Mouse (Mus musculus): ENCODE data around the gene Emc3.

The Emc3 gene

GRCm38 (mm10) chr6:113495071-113495675, 36.3 kb downstream of the Emc3 start:
- peak; percentile 17 to 34 for DNase-seq

GRCm38 (mm10) chr6:113494258-113494788, 37.1 kb downstream of the Emc3 start:
- peak; percentile 86 to 92 for DNase-seq

- no peak for DNase-seq
Measured at GRCm38 (mm10) chr6:113492101-113492864, 39.2 kb downstream of the Emc3 start.

- no peak for DNase-seq
Measured at GRCm38 (mm10) chr6:113489410-113489809, 42.0 kb downstream of the Emc3 start.

- DNase-seq, result no peak
Measured at GRCm38 (mm10) chr6:113487125-113487576, 44.3 kb downstream of the Emc3 start.

- DNase-seq, result peak; percentile 42 to 57
Measured at GRCm38 (mm10) chr6:113483729-113484128, 47.7 kb downstream of the Emc3 start.

GRCm38 (mm10) chr6:113483100-113483615, 48.3 kb downstream of the Emc3 start, which contains the start of gene Creld1:
Creld1 (plus strand) TSS chr6:113483297.
- peak; percentile 93 to 96 for DNase-seq

GRCm38 (mm10) chr6:113482477-113483099, 48.9 kb downstream of the Emc3 start:
- peak; percentile 45 to 63 for DNase-seq

GRCm38 (mm10) chr6:113480555-113481373, 50.7 kb downstream of the Emc3 start:
- DNase-seq, result peak; percentile 43 to 61

- no peak for DNase-seq
Measured at GRCm38 (mm10) chr6:113478906-113479305, 52.5 kb downstream of the Emc3 start.

- DNase-seq, result no peak
Measured at GRCm38 (mm10) chr6:113477353-113477752, 54.1 kb downstream of the Emc3 start.

GRCm38 (mm10) chr6:113473715-113474114, 57.7 kb downstream of the Emc3 start:
- no peak for DNase-seq

- no peak for DNase-seq
Measured at GRCm38 (mm10) chr6:113473246-113473645, 58.2 kb downstream of the Emc3 start.

- DNase-seq, result peak; percentile 27 to 43
Measured at GRCm38 (mm10) chr6:113472061-113472460, 59.4 kb downstream of the Emc3 start.

- DNase-seq, result peak; percentile 73 to 85
Measured at GRCm38 (mm10) chr6:113471297-113471936, 60.0 kb downstream of the Emc3 start, which contains the start of gene Il17rc. Il17rc (plus strand) TSS chr6:113471427.

GRCm38 (mm10) chr6:113469432-113469831, 62.0 kb downstream of the Emc3 start:
- peak; percentile 91 to 93 for DNase-seq

- peak; percentile 77 to 88 for DNase-seq
Measured at GRCm38 (mm10) chr6:113469021-113469420, 62.4 kb downstream of the Emc3 start.

- no peak for DNase-seq
Measured at GRCm38 (mm10) chr6:113468512-113468911, 62.9 kb downstream of the Emc3 start.

- peak; percentile 49 to 73 for DNase-seq
Measured at GRCm38 (mm10) chr6:113465602-113466001, 65.8 kb downstream of the Emc3 start.

Data from kidney, postnatal 4 days (tissue).